ENCODE assay signal across 27 mouse cellular contexts in genomic region chr6:112953905-112954304, GRCm38 (mm10). TPM values are rescaled to one million over a fixed set of nuclear protein-coding genes. Genes with fewer than 3 reads are reported as not detected.
DNase-seq lines count a peak whose midpoint lies in the region; ATAC-seq lines count a peak whose summit lies in the region.
"Had no signal": no experiment of that assay in that cellular context is flagged by ENCODE, and none has a peak within 500 bp of the region (broad histone marks: within the 10 kb centered on the region; RNA-seq: fewer than 3 reads in every experiment).

No protein-coding gene starts in this region.

- no peak overlapping the region for H3K27ac ChIP-seq in intestine, embryonic 15.5 days
- H3K27ac ChIP-seq: embryonic facial prominence, embryonic 12.5 days; embryonic facial prominence, embryonic 15.5 days; forebrain, embryonic 12.5 days; forebrain, embryonic 15.5 days; hindbrain, embryonic 13.5 days had no signal

- 86% methylated on average over 7 of the region's 7 CpGs for WGBS in intestine, embryonic 15.5 days

- H3K4me3 ChIP-seq in intestine, embryonic 15.5 days (replicated peaks): no peak overlapping the region
- H3K4me3 ChIP-seq: embryonic facial prominence, embryonic 12.5 days; embryonic facial prominence, embryonic 15.5 days; forebrain, embryonic 12.5 days; forebrain, embryonic 15.5 days; hindbrain, embryonic 10.5 days; hindbrain, embryonic 13.5 days had no signal

- H3K27me3 ChIP-seq in intestine, embryonic 15.5 days (replicated peaks): no peaks in the 10 kb centered on the region
- H3K27me3 ChIP-seq: CH12.LX; embryonic facial prominence, embryonic 12.5 days; embryonic facial prominence, embryonic 15.5 days; forebrain, embryonic 15.5 days; hindbrain, embryonic 13.5 days had no signal

- H3K9me3 ChIP-seq in intestine, embryonic 15.5 days: no peaks in the 10 kb centered on the region
- H3K9me3 ChIP-seq: embryonic facial prominence, embryonic 12.5 days; embryonic facial prominence, embryonic 15.5 days; forebrain, embryonic 12.5 days; forebrain, embryonic 15.5 days; G1E; hindbrain, embryonic 10.5 days; hindbrain, embryonic 13.5 days had no signal

- DNase-seq in thymus, postnatal 0 days (ENCODE audit: low spot score): peak; percentile 29
- DNase-seq in thymus, adult 18-20 months: no peak
- no peak for DNase-seq in embryo, embryonic 10 days (ENCODE audit: low spot score)
- DNase-seq: adrenal gland, adult 2 months; adrenal gland, postnatal 14 days; B cell, adult 2 months; cerebellum, adult 11 months; cerebellum, adult 2 months; cerebellum, adult 9-11 months; cerebellum, postnatal 25 days; gastrocnemius, postnatal 10 days; gastrocnemius, postnatal 36 days; heart, adult 11 months had no signal

- no peaks in the 10 kb centered on the region for H3K36me3 ChIP-seq in intestine, embryonic 15.5 days
- H3K36me3 ChIP-seq: embryonic facial prominence, embryonic 12.5 days; embryonic facial prominence, embryonic 15.5 days; forebrain, embryonic 12.5 days; forebrain, embryonic 15.5 days; G1E; hindbrain, embryonic 10.5 days; hindbrain, embryonic 13.5 days had no signal

- H3K4me1 ChIP-seq in intestine, embryonic 15.5 days (replicated peaks): 0 out of 2 replicates have a peak, but pooled peaks cover 3% of the 10 kb centered on the region

- ATAC-seq in hematopoietic stem cell, adult 5-6 weeks (replicated peaks in 1 of 2; ENCODE audit: insufficient read depth in 1 of 2, low FRiP score in 2 of 2, low TSS enrichment in 1 of 2, low read depth in 1 of 2, poor library complexity in 2 of 2, severe bottlenecking in 2 of 2): peak; percentile 72 to 82
- peak; percentile 53 for ATAC-seq in megakaryocyte progenitor cell, adult 5-6 weeks (replicated peaks; ENCODE audit: poor library complexity)
- ATAC-seq in intestine, embryonic 15.5 days: no peak
- ATAC-seq: forebrain, embryonic 15.5 days; hindbrain, embryonic 16.5 days; intestine, embryonic 16.5 days had no signal

- no peak overlapping the region for H3K4me2 ChIP-seq in intestine, embryonic 15.5 days (replicated peaks)
- H3K4me2 ChIP-seq: embryonic facial prominence, embryonic 12.5 days; embryonic facial prominence, embryonic 15.5 days; forebrain, embryonic 12.5 days; forebrain, embryonic 15.5 days; heart, embryonic 11.5 days; hindbrain, embryonic 13.5 days had no signal

- H3K9ac ChIP-seq in intestine, embryonic 15.5 days: no peak overlapping the region
- H3K9ac ChIP-seq: embryonic facial prominence, embryonic 12.5 days; embryonic facial prominence, embryonic 15.5 days; forebrain, embryonic 12.5 days; forebrain, embryonic 15.5 days; hindbrain, embryonic 13.5 days had no signal

RNA-seq across cellular contexts. Expression of gene Srgap3, which starts 6.8 kb away (rescaled TPM):
- polyA plus RNA-seq in thymus, postnatal 0 days (2015; fragmentation: Nextera tagmentation; extraction: Ambion mirVana): 0.71 and 1.2 TPM in 2 replicates
- total RNA-seq in hematopoietic stem cell, adult 5-6 weeks (2017): 6.9 and 9.6 TPM in 2 replicates
- total RNA-seq in megakaryocyte progenitor cell, adult 5-6 weeks (2015): 2.0 and 2.5 TPM in 2 replicates
- total RNA-seq in megakaryocyte progenitor cell, adult 5-6 weeks (2017): 0.79 and 1.9 TPM in 2 replicates
- 2.6 and 3.5 TPM in 2 replicates for polyA plus RNA-seq in intestine, embryonic 15.5 days (2015; fragmentation: Nextera tagmentation; extraction: Ambion mirVana)
- polyA plus RNA-seq: G1E had no signal
